Mouse (Mus musculus) neural tube, embryonic 10.5 days (tissue): ENCODE measurements around the gene Olfr987.
"Not testable (repeated sequence)": the region's sequence is repeated elsewhere in the genome, so short reads cannot be mapped to it uniquely, and the experiment has no call there.

Experiments
- DNase-seq: peaks from one replicate; pipeline ENCODE4 v3.0.0-alpha.2; 2017; ENCODE audit warnings: low spot score; ENCODE audit errors: extremely low spot score

Olfr987 gene

GRCm38 (mm10) chr2:85339215-85339614 is at the start of gene Olfr987:
Gene Olfr987, minus strand, starts transcription at chr2:85339315.
- DNase-seq, result not testable (repeated sequence)

- DNase-seq, result not testable (repeated sequence)
Measured at GRCm38 (mm10) chr2:85363127-85363526, 24.0 kb upstream of the Olfr987 start, which contains the start of gene Olfr988. Gene Olfr988, minus strand, starts transcription at chr2:85363227.

GRCm38 (mm10) chr2:85339972-85340371 is 857 bp upstream of the Olfr987 start:
- no peak for DNase-seq

DNA sequence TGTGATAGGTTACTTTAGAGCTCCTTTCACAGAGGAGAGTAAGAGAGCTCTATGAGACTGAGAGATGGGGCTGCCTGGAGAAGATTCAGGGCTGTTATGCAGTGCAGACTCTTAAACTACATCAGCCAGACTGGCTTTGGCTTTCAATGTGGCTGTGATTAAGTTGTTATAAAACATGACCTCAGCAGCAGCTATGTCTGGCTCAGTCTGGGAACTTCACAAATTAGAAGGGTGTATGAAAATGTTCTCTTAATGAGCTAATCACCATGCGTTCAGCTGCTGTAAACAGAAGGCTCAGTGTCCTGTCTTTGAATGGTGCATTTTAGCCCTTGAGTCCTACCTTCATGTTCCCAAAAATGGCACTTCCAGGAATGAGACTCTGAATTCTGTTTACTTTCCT is 20.0 kb downstream of the Olfr987 start:
- DNase-seq, result no peak

DNA sequence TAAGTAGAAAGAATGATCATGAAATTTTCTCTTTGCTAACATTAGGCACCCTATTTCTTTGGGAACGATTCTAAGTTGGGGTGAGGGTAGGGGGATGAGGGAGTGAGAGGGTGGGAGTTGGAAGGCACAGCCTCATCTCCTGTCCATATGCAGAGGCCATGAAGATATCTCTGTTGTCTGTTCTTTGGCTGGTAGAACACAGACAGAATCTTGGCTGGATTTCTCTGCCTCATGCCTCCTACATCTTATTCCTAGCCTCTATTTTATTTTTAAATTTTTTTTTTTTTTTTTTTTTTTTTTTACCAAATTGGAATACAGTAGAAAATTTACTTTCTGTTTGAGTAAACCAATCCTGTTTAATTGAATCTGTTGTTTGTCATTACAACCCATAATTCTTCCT is 53.7 kb downstream of the Olfr987 start:
- no peak for DNase-seq

DNA sequence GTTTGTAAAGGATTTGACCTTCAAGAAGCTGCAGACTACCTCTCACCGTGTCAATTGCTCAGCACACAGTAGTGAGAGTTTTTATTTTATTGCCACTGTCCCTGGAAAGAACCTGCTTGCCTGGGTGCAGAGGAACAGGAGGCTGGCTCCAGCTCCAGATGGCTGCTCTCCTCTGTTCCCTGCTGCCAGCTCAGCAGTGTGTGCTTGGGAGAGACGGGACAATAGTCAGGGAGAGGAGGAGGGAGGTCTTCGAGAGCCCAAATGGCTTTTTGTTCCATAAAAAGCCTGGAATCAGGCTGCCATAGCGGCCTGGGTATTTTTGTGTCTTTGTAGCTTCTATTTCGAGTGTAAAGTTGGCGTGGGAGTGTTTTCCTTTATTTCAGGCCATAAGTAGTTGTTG is 54.5 kb downstream of the Olfr987 start:
- peak; percentile 17 for DNase-seq

DNA sequence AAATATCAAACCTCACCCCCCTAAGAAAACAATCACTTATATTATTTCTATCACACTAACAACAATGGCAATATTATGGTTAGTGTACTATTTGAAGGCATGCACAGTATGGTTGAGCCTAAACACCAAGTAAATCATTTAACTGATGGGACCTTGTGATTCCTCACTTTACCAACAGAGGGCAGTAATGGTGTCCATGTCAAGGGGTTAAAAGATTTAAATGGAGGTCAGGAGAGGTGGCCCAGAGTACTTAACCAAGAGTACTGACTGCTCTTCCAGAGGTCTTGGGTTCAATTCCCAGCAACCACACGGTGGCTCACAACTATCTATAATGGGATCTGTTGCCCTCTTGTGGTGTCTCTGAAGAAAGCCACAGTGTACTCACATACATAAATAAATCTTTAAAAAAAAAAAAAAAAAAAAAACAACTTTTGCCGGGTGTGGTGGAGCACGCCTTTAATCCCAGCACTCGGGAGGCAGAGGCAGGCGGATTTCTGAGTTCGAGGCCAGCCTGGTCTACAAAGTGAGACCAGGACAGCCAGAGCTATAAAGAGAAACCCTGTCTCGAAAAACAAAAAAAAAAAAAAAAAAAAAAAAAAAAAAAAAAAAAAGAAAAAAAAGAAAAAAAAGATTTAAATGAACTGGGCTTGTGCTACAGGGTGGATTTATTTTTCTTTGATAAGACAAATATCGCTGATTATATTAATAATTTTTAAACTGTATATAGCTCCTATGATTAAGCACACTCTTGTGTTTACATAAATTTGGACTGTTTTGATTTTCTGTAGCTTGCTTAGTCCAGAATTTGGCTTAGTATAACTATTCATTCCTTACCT is 55.3 kb downstream of the Olfr987 start:
- no peak for DNase-seq

DNA sequence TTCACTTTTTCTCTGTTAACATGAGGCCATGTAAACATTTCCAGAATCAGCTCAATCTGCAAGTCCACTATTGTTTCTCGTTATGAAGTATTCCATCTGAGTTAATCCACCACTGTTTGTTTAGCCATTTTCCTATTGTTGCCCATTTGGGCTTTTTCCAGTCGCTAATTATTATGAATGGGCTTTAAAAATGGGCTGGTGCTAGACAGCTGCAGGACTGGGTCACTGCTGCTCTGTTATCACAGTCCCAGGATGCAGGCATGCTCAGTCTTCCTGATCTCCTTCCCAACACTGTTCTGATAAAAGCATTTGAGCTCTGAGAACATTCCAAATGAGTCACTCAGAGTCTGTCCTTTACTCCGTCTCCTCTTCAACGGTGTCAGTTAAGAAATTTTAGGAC is 58.1 kb downstream of the Olfr987 start:
- no peak for DNase-seq
